Mouse (Mus musculus) adrenal gland, postnatal 10 days (tissue): ENCODE data around the gene Azi2. TPM values are rescaled to one million over a fixed set of nuclear protein-coding genes. Genes with fewer than 3 reads are reported as not detected.

ENCODE experiments used
- DNase-seq: peaks from one replicate; pipeline ENCODE4 v3.0.0; 2021; ENCODE audit warnings: mixed read lengths
- microRNA-seq: library from miRNA; unstranded; fragments of <30 nt; microRNA quantifications from one replicate; pipeline ENCODE4 v1.2.0, GENCODE M21; 2021
- total RNA-seq, 2 experiments: library from RNA; stranded (reverse); gene quantifications; 2 replicates each; pipeline ENCODE4 v1.2.3; 2021

Azi2 gene
- total RNA-seq, 2 experiments from 2014 or later: 69.0 to 69.9 TPM

DNA sequence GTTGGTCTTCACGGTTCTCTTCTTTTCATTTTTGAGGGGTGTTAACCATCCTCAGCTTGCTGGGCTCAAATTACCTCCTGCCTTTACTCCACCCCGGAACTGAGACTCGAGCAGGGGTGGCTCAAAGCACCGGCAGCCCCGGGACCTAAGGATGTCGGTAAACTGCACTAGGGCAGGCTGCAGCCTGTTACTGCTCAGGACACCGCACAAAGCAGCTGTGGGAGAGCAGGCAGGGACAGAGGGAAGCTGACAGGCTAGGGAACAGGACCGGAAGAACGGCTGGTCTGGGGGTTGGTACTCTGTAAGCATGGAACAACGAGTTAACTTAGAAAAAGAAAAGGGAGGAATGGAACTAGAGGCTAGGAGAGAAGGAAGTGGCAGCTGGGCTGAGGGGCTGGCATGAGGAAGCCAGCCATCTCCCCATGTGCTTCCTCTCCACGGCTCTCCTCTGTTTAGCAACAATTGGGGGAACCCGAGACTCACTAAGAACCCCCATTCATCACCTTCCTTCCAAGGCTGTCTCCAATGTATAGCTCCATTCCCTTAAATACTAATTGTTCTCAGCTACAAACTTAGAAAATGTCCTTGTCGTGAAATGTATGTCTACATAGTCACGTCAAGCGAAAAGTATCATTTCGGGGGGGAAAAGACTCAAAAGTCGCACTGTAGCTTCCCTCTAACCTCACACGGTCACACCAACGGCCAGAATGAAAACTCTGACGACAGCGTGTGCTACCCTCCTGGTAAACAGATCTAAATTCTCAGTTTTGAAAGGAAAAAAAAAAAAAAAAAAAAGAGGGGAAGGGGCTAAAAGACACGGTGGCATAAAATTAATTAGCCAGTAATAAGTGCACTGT lies 42.5 kb downstream of the Azi2 start:
- DNase-seq: no peak

DNA sequence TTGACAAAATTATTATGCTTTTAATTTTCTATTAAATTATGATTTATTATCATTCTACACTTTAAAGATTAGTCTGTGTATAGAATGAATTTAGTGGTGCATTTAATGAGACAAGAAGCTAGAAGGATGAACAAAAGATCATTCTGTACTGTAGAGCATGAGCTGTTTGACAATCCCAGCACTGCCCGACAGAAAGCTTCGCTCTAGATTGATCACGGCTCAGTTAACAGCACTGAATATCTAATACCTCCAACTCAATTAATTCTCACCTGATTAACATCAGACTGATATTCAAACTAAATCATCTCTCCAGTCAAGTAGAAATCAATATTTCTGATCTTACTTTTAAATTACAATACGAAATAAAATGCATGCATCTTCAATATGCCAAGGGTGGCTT lies 43.5 kb downstream of the Azi2 start:
- no peak for DNase-seq

DNA sequence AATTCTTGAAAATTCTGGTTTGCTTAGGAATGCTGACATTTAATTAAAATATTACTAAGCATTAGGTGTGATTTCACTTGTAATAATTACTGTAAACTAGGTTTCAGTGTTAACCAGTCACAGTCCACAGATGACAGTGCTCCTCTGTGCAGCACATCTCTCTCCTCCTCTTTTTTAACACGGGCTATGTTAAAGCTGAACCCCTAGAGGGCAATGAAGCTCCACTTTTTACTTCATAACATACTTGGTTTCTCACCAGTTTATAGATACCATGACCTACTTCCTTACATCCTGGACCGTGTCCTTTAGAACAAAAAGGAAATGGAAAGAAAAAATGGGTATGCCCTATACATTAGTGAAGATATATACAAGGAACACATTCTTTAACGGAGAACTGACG lies 59.1 kb downstream of the Azi2 start:
- DNase-seq: peak; percentile 10

DNA sequence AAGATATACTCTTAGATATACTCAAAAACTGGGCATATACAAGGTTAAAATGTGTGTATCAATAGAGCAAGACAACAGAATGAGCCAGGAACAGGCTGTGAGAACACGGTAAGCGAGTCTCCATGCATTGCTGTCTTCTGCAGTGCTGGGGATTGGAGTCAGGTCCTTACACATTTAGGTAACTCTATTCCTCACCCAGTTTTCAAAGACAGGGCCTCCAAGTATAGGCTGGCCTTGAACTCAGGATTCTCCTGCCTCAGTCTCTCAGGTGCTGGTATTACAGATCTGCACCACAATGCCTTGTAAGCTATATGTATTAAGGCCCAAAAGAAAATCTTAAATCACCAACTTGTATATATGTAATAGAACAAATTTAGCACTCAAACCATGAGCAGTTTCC lies 60.2 kb downstream of the Azi2 start:
- no peak for DNase-seq

DNA sequence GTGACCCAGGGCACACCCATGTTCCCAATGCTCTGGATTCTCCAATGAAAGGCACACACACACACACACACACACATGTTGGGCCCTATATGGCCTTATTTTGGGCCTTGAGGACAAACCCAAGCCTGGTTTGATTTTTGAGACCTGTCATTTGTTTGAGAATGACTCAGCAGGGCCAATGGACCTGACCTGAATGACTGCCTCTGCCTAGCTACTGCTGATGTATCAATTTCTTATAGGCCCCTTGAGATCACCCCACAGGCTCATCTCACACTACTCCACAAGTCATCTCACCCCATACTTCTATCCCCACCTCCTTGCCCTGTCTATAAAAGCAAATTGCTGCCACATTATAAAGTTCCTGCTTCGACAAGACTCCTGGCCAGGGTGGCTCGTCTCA lies 61.5 kb downstream of the Azi2 start:
- no peak for DNase-seq

DNA sequence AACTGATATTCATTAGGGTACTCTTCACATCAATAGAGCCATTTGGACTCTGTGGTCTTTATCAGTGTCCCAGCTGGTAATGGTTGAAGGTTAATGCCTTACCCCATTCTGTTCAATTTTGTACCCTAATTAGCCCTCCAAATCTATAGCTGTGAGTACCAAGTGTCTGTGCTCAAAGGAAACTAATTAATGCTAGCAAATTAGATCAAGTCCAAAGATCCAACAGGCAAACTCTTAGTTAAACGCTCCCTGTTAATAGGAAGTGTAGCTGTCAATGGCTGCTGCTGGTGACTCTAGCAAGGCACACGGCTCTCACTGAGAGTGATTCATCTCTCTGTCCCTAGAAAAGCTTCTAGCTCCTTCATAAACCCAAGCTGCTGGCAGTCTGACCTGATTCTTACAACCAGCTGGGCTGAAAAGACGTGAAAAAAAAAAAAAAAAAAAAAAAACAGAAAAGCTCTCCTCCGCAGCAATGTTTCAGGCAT lies 68.3 kb downstream of the Azi2 start:
- no peak for DNase-seq

DNA sequence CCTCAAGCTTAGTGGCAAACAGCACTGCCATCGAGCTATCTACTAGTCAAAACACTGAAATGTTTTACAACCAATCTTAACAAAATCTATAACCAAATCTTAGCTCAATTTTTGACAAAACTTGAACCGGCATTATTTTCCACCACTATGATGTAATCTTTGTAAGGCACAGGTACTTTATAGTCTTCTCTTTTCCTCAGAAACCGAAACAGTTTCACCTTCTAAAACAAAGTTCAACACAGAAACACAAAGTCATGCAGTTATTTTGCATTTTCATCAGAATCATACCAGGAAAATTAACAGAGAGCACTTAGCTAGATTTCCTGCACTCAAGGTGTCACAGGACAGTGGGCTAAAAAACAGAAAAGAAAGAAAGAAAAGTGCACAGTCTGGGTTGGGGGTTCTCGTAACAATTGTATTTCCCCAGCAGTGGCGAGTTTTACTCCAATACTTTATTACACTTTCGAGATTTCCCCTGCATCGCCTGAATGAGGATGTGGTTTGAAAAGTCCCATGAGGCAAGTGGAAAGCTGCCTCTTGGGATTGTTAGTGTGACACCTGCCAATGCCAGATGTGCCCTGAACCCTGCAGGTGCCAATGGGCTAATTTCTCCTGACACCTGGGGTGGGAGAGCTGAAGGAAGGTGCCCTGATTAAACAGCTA lies 69.5 kb downstream of the Azi2 start:
- DNase-seq: no peak

DNA sequence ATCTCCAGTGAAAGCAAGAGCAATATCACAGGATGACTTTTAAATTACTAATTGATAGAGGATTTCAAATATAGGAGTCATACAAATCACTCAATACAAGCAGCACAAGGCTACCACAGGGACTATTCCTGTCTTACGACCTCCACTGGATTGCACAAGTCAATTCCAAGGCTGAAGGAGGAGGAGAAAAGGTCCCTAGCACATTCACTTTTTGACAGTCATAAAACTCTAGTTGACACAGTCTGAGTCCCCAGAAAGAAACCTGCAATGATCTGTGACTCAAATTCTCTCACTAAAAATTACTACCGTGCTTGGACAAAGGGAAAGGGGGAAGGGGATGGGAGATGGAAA lies 70.0 kb downstream of the Azi2 start:
- DNase-seq: peak; percentile 7

Small RNA genes within 50 kb of the gene (microRNA-seq; reads per million reads assigned to microRNA genes)
- gene Gm22008: not detected

Other genes starting within 250 kb of the Azi2 start
- 10 to 100 TPM; 48.2 to 50.6 TPM for gene Cmc1, start 109.7 kb downstream of the Azi2 start, total RNA-seq